Mouse (Mus musculus): ENCODE results near the gene Rab4a. TPM values are rescaled to one million over a fixed set of nuclear protein-coding genes. Genes with fewer than 3 reads are reported as not detected.

Rab4a gene
- total RNA-seq, 2 experiments from 2014 or later = 13.3 to 14.4 TPM

- no peak for DNase-seq
- intact Hi-C loops (cut with DNase I; ENCODE audit: low total_unique reads) = no loop called here
Observed at GRCm38 (mm10) chr8:123874324-123874723, 68.5 kb downstream of the Rab4a start.

GRCm38 (mm10) chr8:123877865-123878264, 72.1 kb downstream of the Rab4a start:
- intact Hi-C loops (cut with DNase I; ENCODE audit: low total_unique reads) = no loop called here
- no peak for DNase-seq

- DNase-seq = no peak
- intact Hi-C loops (cut with DNase I; ENCODE audit: low total_unique reads) = no loop called here
Observed at GRCm38 (mm10) chr8:123880271-123880670, 74.5 kb downstream of the Rab4a start.

GRCm38 (mm10) chr8:123880821-123881350, 75.1 kb downstream of the Rab4a start:
- intact Hi-C loops (cut with DNase I; ENCODE audit: low total_unique reads) = no loop called here

GRCm38 (mm10) chr8:123882412-123882811, 76.6 kb downstream of the Rab4a start:
- intact Hi-C loops (cut with DNase I; ENCODE audit: low total_unique reads) = no loop called here

More at GRCm38 (mm10) chr8:123880821-123881350, 75.1 kb downstream of the Rab4a start:
- DNase-seq = no peak

GRCm38 (mm10) chr8:123883094-123883493, 77.3 kb downstream of the Rab4a start:
- peak; percentile 79 for DNase-seq
- intact Hi-C loops (cut with DNase I; ENCODE audit: low total_unique reads) = no loop called here

More at GRCm38 (mm10) chr8:123882412-123882811, 76.6 kb downstream of the Rab4a start:
- no peak for DNase-seq

Other genes with a start within 250 kb of the Rab4a start
- gene Rhou, start 152.1 kb upstream of the Rab4a start, total RNA-seq (2021) = 1 to 10 TPM; 3.9 to 4.9 TPM
- 1 to 10 TPM; 1.1 to 1.8 TPM for gene Ccsap, start 54.2 kb downstream of the Rab4a start, total RNA-seq (2021)
- gene Acta1, start 88.8 kb downstream of the Rab4a start, total RNA-seq (2021) = over 10,000 TPM; 58,912 to 62,167 TPM
- 1 to 10 TPM; 9.8 to 9.9 TPM for gene Nup133, start 143.3 kb downstream of the Rab4a start, total RNA-seq (2021)
- gene Abcb10, start 177.1 kb downstream of the Rab4a start, total RNA-seq (2021) = 10 to 100 TPM; 12.1 to 13.0 TPM
- 10 to 100 TPM; 11.3 to 12.6 TPM for gene Taf5l, start 215.4 kb downstream of the Rab4a start, total RNA-seq (2021)
- gene Urb2, start 215.5 kb downstream of the Rab4a start, total RNA-seq (2021) = 1 to 10 TPM; 6.0 to 8.7 TPM